Mouse (Mus musculus) intestine, postnatal 0 days (tissue): ENCODE results near the gene Gja5. TPM values are rescaled to one million over a fixed set of nuclear protein-coding genes. Genes with fewer than 3 reads are reported as not detected.
A peak's percentile ranks its signal among the peaks of the same experiment; 100 is the strongest.
"Not testable (repeated sequence)": the region's sequence is repeated elsewhere in the genome, so short reads cannot be mapped to it uniquely, and the experiment has no call there.

Source experiments
- ATAC-seq: fragments of 200-750 bp; cut with Nextera tagmentation; 2 replicates; pipeline ENCODE4 v1.8.0; 2017; ENCODE audit warnings: mild to moderate bottlenecking, moderate TSS enrichment, moderate library complexity
- H3K27ac ChIP-seq: fragments of 300-500 bp; sonication (generic); 2 replicates; pipeline ENCODE4 v1.5.1; 2014; ENCODE audit warnings: mild to moderate bottlenecking, low read depth, low read length, moderate library complexity
- H3K27me3 ChIP-seq: fragments of 300-500 bp; sonication (generic); replicated peaks from 2 replicates; pipeline ENCODE4 v1.6.1; 2014; ENCODE audit warnings: low read length, mixed read lengths; ENCODE audit not compliant: control insufficient read depth, insufficient read depth
- H3K36me3 ChIP-seq: fragments of 300-500 bp; sonication (generic); 2 replicates; pipeline ENCODE4 v1.6.1; 2014; ENCODE audit warnings: mild to moderate bottlenecking, moderate library complexity; ENCODE audit not compliant: control insufficient read depth, insufficient read depth
- H3K4me1 ChIP-seq: fragments of 300-500 bp; sonication (generic); replicated peaks from 2 replicates; pipeline ENCODE4 v1.6.1; 2014; ENCODE audit warnings: antibody characterized with exemption, low read length, mixed read lengths; ENCODE audit not compliant: control insufficient read depth, insufficient read depth
- H3K4me2 ChIP-seq: fragments of 300-500 bp; sonication (generic); replicated peaks from 2 replicates; pipeline ENCODE4 v1.6.1; 2014; ENCODE audit warnings: low read depth, mild to moderate bottlenecking, moderate library complexity
- H3K4me3 ChIP-seq: fragments of 300-500 bp; sonication (generic); 2 replicates; pipeline ENCODE4 v1.5.1; 2014; ENCODE audit warnings: low read depth, low read length
- H3K9ac ChIP-seq: fragments of 300-500 bp; sonication (generic); 2 replicates; pipeline ENCODE4 v1.6.1; 2014; ENCODE audit warnings: mild to moderate bottlenecking, low read depth, low read length
- H3K9me3 ChIP-seq: fragments of 300-500 bp; sonication (generic); 2 replicates; pipeline ENCODE4 v1.6.1; 2016; ENCODE audit warnings: mixed run types; ENCODE audit not compliant: control insufficient read depth
- CTCF ChIP-seq: sonication (generic); IDR thresholded peaks from 2 replicates; pipeline ENCODE4 v1.5.1; 2016; ENCODE audit warnings: low read depth, mild to moderate bottlenecking, control low read depth, antibody characterized with exemption, moderate library complexity
- WGBS: fragments of 180-500 bp; shearing (Covaris S2); extraction: QIAGEN DNeasy Blood & Tissue Kit; methylation state at CpG from one replicate; pipeline ENCODE4 v1.1.7; 2014; 5-methylcytosine and 5-hydroxymethylcytosine counted together
- polyA plus RNA-seq: library from polyadenylated mRNA; unstranded; fragments of >200 nt; fragmentation: Nextera tagmentation; extraction: Ambion mirVana; gene quantifications from 2 replicates; pipeline ENCODE4 v1.2.1, GENCODE M21; 2015

The Gja5 gene
- polyA plus RNA-seq, 1 experiment from 2014 or later: 5.3 TPM

DNA sequence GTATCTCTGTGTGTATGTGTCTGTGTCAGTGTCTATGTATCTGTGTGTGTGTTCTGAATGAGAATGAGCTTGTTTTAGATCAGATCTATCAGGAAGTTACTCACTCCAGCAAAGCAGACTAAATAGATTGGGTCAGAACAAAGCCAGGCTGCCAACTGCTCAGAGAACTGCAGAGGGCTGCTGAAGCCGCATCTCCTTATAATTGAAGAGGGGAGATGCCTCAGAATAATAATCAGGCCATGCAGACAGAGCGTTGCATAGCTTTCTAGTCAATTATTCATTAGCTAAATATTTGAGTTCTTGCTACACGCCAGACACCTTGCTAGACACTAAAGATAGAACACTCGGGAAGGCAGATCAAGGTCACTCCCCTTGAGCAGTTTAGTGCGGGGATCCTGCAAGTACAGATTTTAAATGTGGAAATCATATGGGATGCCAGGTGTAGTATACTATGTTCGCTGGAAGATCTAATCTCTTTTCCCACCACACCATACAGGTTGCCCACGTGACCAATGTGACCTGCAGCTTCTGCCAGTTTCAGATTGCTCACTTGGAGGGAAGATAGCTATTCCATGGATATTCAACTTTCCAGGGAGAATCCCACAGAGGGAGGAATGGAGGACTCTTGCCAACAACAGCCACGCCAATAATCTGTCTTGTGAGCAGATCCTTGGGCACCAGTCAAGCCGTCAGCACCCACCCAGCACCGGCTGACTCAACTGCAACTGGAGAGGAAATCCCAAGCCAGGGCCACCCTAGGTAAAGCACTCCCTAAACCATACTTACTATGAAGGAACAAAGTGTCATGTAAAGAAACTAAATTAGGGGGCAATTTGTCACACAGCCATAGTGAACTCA lies 196.5 kb downstream of the Gja5 start:
- Histone ChIP-seq H3K4me2 (no peak overlapping the region), H3K4me3 (no peak overlapping the region), H3K36me3 (no peaks in the 10 kb centered on the region), H3K9ac (no peak overlapping the region), H3K9me3 (no peaks in the 10 kb centered on the region), H3K4me1 (no peaks in the 10 kb centered on the region), H3K27me3 (no peaks in the 10 kb centered on the region), H3K27ac (no peak overlapping the region)
- no peak for TF ChIP-seq CTCF
- WGBS: 50% methylated on average over 10 of the region's 10 CpGs
- no peak for ATAC-seq

DNA sequence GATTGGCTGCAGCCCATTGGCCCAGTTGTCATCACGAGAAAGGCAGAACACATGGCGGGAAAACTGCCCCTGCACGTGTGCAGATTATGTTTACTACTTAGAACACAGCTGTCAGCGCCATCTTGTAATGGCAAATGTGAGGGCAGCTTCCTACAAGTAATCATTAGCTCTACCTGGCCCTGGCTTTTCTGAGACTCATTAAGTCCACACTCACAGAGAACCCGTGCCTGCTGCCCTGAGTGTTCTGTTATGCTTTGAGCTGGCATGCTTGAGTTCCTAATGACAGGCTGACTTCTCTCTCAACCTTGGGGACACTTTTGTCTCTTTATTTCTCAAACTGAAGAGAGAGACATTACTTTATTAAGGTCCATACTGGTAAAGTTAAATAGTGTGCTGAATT lies 199.5 kb downstream of the Gja5 start:
- not testable (repeated sequence) for ATAC-seq, H3K9ac ChIP-seq, H3K4me1 ChIP-seq, H3K36me3 ChIP-seq, H3K9me3 ChIP-seq, H3K27ac ChIP-seq, H3K4me2 ChIP-seq, H3K4me3 ChIP-seq, H3K27me3 ChIP-seq
- 81% methylated on average over 2 of the region's 5 CpGs for WGBS

DNA sequence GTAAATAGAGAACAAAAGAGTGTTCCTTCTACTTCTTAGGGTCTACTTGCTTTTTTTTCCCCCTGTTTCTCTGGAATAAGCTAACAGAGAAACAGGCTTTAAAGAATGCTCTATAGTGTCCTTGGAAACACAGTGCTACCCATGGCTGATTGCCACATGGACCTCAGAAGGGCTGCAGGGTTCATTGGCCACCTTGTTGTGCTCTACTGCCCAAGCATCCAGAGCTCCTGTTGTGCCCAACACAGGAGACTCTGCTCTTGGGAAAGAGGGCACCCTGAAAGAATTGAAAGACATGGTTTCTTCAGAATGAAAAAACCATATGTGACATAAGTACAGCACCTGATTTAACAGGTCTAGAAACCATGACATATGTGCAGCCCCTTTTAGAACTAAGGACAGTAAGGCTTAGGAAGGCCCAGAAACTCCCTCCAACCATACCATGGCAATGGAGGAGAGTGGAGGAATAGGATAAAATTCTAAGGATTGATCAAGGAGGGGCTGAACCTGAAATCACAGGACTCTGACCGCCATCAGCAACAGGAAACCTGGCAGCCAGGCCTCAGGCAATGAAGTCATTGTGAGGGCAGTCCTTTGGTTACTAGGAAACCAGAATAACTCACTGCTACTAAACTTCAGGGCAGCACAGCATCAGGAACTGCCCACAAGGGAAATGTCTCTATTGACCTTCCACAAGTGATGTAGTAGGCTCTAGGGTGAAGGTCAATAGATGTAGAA lies 200.4 kb downstream of the Gja5 start:
- ATAC-seq: no peak
- WGBS: 79% methylated on average over 1 of the region's 1 CpGs
- no peak overlapping the region for H3K4me3 ChIP-seq
- H3K9ac ChIP-seq: no peak overlapping the region
- TF ChIP-seq CTCF: no peak
- H3K4me1 ChIP-seq: no peaks in the 10 kb centered on the region
- H3K4me2 ChIP-seq: no peak overlapping the region
- H3K27ac ChIP-seq: no peak overlapping the region
- no peaks in the 10 kb centered on the region for H3K36me3 ChIP-seq
- H3K27me3 ChIP-seq: no peaks in the 10 kb centered on the region
- H3K9me3 ChIP-seq: 0 out of 2 replicates have a peak, but pooled peaks cover 3% of the 10 kb centered on the region

DNA sequence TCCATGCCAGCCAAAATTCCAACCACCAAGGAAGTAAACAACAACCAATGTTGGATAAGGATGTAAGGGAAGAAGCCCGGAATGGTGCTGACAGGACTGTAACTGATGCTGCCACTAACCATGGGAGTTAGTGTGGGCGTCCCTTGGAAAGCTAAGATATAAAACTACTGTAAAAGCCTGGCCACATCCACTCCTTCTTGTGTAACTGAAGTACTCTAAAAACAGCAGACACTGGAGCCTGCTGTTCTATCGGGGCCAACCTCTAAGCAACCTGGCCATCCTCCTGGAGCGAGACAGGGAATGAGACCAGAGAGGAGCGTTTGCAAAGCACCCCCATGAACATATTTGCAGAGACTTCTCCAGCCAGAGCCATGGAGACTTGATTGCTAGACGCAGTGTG lies 213.0 kb downstream of the Gja5 start:
- no peak overlapping the region for H3K4me2 ChIP-seq
- no peaks in the 10 kb centered on the region for H3K36me3 ChIP-seq
- no peak overlapping the region for H3K27ac ChIP-seq
- no peaks in the 10 kb centered on the region for H3K27me3 ChIP-seq
- no peak for TF ChIP-seq CTCF
- H3K9me3 ChIP-seq: no peaks in the 10 kb centered on the region
- H3K9ac ChIP-seq: no peak overlapping the region
- no peak overlapping the region for H3K4me3 ChIP-seq
- ATAC-seq: no peak
- no peaks in the 10 kb centered on the region for H3K4me1 ChIP-seq
- WGBS: 87% methylated on average over 6 of the region's 6 CpGs

DNA sequence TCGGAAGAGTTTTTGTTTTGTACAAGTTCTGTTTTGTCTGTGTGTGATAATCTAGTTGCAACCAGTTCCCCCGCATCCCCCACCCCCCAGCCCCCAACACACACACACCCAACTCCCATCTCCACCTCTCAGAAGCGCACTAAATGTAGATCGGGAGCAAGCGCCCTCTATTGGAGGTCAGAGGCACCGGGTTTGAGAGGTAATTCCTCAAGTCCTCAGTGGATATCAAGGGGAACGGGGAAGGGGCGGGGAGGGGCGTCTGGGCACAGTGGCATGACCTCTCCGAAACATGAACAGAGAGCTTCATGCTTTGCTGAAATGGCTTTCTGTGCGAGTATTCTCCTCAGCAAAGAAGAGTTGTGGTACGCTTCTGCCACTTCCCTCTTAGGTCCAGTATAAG lies 213.8 kb downstream of the Gja5 start:
- Histone ChIP-seq H3K9ac (no peak overlapping the region), H3K4me3 (no peak overlapping the region), H3K36me3 (no peaks in the 10 kb centered on the region), H3K4me2 (no peak overlapping the region), H3K4me1 (no peaks in the 10 kb centered on the region), H3K27ac (no peak overlapping the region), H3K9me3 (no peaks in the 10 kb centered on the region), H3K27me3 (no peaks in the 10 kb centered on the region)
- WGBS: 61% methylated on average over 12 of the region's 12 CpGs
- peak; percentile 39; the same call in 1 of the 2 replicates for TF ChIP-seq CTCF
- no peak for ATAC-seq

DNA sequence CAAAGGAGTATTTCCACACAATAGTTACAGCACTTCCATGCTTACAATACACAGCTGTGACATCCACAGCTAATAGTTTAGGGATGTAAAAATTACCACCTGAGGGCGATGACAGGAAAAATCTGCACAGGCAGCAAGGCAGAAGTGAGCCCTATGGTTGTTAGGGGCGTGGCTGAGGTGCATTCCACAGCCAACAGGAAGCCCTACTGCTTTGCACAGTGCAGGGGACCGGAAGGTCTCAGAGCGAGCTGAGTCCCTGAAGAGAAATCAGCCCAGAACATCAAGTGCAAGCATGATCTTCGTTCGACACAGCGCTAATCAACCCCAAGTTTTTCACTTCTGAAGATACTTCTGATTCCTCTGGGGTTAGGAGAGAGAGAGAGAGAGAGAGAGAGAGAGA lies 219.7 kb downstream of the Gja5 start:
- no peaks in the 10 kb centered on the region for H3K4me1 ChIP-seq
- no peak for ATAC-seq
- 0 out of 2 replicates have a peak, but pooled peaks have one; percentile 21 for TF ChIP-seq CTCF

More for the DNA sequence above, 219.7 kb downstream of the Gja5 start:
- Histone ChIP-seq H3K4me3 (no peak overlapping the region), H3K4me2 (no peak overlapping the region), H3K9ac (no peak overlapping the region), H3K36me3 (no peaks in the 10 kb centered on the region), H3K27me3 (no peaks in the 10 kb centered on the region), H3K9me3 (no peaks in the 10 kb centered on the region), H3K27ac (no peak overlapping the region)
- WGBS: 29% methylated on average over 7 of the region's 7 CpGs

Other genes starting within 250 kb of the Gja5 start
- gene Ankrd35, start 234.6 kb upstream of the Gja5 start, polyA plus RNA-seq: 0.22 and 0.29 TPM in 2 replicates
- gene Pias3, start 208.3 kb upstream of the Gja5 start, polyA plus RNA-seq: 15.2 and 16.1 TPM in 2 replicates
- 2.2 and 2.8 TPM in 2 replicates for gene Nudt17, start 196.1 kb upstream of the Gja5 start, polyA plus RNA-seq
- gene Polr3c, start 177.1 kb upstream of the Gja5 start, polyA plus RNA-seq: 19.7 and 20.5 TPM in 2 replicates
- 58.7 and 61.6 TPM in 2 replicates for gene Rnf115, start 177.0 kb upstream of the Gja5 start, polyA plus RNA-seq
- 224 and 258 TPM in 2 replicates for gene Pdzk1, start 75.4 kb upstream of the Gja5 start, polyA plus RNA-seq
- gene Cd160, start 75.3 kb upstream of the Gja5 start, polyA plus RNA-seq: 0.66 and 0.84 TPM in 2 replicates
- 76.6 and 84.7 TPM in 2 replicates for gene Gpr89, start 653 bp downstream of the Gja5 start, polyA plus RNA-seq
- 0.03 and 0.04 TPM in 2 replicates for gene Gja8, start 21.3 kb downstream of the Gja5 start, polyA plus RNA-seq